Mouse (Mus musculus) midbrain, embryonic 14.5 days (tissue): ENCODE results near the gene Epha8. TPM values are rescaled to one million over a fixed set of nuclear protein-coding genes. Genes with fewer than 3 reads are reported as not detected.

Experiments used
- ATAC-seq: fragments of 200-750 bp; cut with Nextera tagmentation; 2 replicates; pipeline ENCODE4 v1.8.0; 2017; ENCODE audit warnings: moderate number of reproducible peaks, moderate library complexity; ENCODE audit not compliant: low FRiP score, low TSS enrichment
- DNase-seq: peaks from one replicate; pipeline ENCODE4 v3.0.0-alpha.2; 2015
- H3K27ac ChIP-seq: fragments of 300-500 bp; sonication (generic); replicated peaks from 2 replicates; pipeline ENCODE4 v1.5.1; 2014; ENCODE audit warnings: mild to moderate bottlenecking, low read depth, low read length, moderate library complexity
- H3K27me3 ChIP-seq: fragments of 300-500 bp; sonication (generic); 2 replicates; pipeline ENCODE4 v1.6.1; 2014; ENCODE audit warnings: low read length, control low read depth, mixed read lengths; ENCODE audit not compliant: control insufficient read depth, insufficient read depth
- H3K36me3 ChIP-seq: fragments of 300-500 bp; sonication (generic); 2 replicates; pipeline ENCODE4 v1.6.1; 2014; ENCODE audit warnings: low read length, control low read depth; ENCODE audit not compliant: control insufficient read depth, insufficient read depth
- H3K4me1 ChIP-seq: fragments of 300-500 bp; sonication (generic); 2 replicates; pipeline ENCODE4 v1.6.1; 2014; ENCODE audit warnings: mild to moderate bottlenecking, antibody characterized with exemption, low read length, control low read depth; ENCODE audit not compliant: control insufficient read depth, insufficient read depth
- H3K4me2 ChIP-seq: fragments of 300-500 bp; sonication (generic); 2 replicates; pipeline ENCODE4 v1.6.1; 2014; ENCODE audit warnings: mild to moderate bottlenecking, low read length, moderate library complexity
- H3K4me3 ChIP-seq: fragments of 300-500 bp; sonication (generic); replicated peaks from 2 replicates; pipeline ENCODE4 v1.5.1; 2014; ENCODE audit warnings: low read depth, low read length
- H3K9ac ChIP-seq: fragments of 300-500 bp; sonication (generic); replicated peaks from 2 replicates; pipeline ENCODE4 v1.6.1; 2014; ENCODE audit warnings: mild to moderate bottlenecking, low read length, moderate library complexity
- H3K9me3 ChIP-seq: fragments of 300-500 bp; sonication (generic); 2 replicates; pipeline ENCODE4 v1.6.1; 2016; ENCODE audit warnings: low read length, control low read depth, mixed read lengths; ENCODE audit not compliant: control insufficient read depth
- WGBS: fragments of 180-500 bp; shearing (Covaris S2); extraction: QIAGEN DNeasy Blood & Tissue Kit; methylation state at CpG from one replicate; pipeline ENCODE4 v1.1.7; 2014; 5-methylcytosine and 5-hydroxymethylcytosine counted together
- polyA plus RNA-seq: library from polyadenylated mRNA; unstranded; fragments of >200 nt; fragmentation: Nextera tagmentation; extraction: Ambion mirVana; gene quantifications from 2 replicates; pipeline ENCODE4 v1.2.1, GENCODE M21; 2014

The Epha8 gene
- polyA plus RNA-seq, 1 experiment from 2014 or later, result 18.5 TPM

DNA sequence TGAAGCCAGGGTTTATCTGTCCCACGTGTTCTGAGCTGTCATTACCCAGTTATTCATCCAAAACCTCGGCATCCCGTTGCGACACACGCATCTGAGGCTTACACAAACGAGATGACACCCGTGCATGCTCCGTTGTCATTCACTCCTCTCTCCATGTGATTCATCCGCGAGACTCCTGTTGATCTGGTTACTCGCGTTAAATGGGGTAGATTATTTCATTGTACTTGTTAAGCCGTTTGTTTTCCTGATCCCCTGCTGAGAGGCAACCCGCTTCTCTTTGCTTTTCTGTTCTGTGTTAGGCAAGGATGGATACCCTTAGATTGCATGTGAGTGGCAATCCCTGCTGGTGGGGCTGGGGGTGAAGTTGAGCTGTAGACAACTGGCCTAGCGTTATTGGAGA lies 30.8 kb downstream of the Epha8 start:
- WGBS, result 2% methylated on average over 15 of the region's 15 CpGs
- no peak for ATAC-seq
- peak; percentile 58 for DNase-seq

DNA sequence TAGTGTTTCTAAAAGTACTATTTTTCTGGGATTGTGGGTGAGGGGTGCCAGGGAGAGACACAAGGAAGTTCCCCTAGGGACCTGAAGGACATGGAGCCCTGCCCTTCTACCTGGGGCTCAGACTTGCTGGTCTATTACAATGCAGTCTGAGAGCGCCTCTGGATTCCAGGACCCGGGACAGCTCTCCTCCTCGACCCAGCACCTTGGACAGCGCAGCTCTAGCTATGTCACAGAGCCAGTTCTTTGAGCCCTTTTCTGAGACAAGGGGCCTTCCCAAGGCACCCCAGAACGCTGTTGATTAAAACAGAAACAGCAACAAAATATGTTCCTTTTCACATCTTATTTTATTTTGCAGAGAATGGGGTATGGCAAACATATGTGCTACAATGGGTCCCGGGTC lies 32.1 kb downstream of the Epha8 start:
- no peak overlapping the region for H3K4me2 ChIP-seq
- 0 out of 2 replicates have a peak, but pooled peaks cover 5% of the 10 kb centered on the region for H3K4me1 ChIP-seq
- H3K27ac ChIP-seq, result no peak overlapping the region
- 4% methylated on average over 6 of the region's 6 CpGs for WGBS
- no peak overlapping the region for H3K9ac ChIP-seq
- no peak for ATAC-seq
- no peaks in the 10 kb centered on the region for H3K36me3 ChIP-seq
- H3K4me3 ChIP-seq, result no peak overlapping the region
- peak; percentile 69 for DNase-seq
- peaks cover 22% of the 10 kb centered on the region for H3K27me3 ChIP-seq
- no peaks in the 10 kb centered on the region for H3K9me3 ChIP-seq

More for the DNA sequence above, 30.8 kb downstream of the Epha8 start:
- Histone ChIP-seq H3K27ac (no peak overlapping the region), H3K4me1 (0 out of 2 replicates have a peak, but pooled peaks cover 5% of the 10 kb centered on the region), H3K27me3 (peaks cover 22% of the 10 kb centered on the region), H3K9me3 (no peaks in the 10 kb centered on the region), H3K9ac (no peak overlapping the region), H3K36me3 (no peaks in the 10 kb centered on the region), H3K4me2 (no peak overlapping the region), H3K4me3 (no peak overlapping the region)

DNA sequence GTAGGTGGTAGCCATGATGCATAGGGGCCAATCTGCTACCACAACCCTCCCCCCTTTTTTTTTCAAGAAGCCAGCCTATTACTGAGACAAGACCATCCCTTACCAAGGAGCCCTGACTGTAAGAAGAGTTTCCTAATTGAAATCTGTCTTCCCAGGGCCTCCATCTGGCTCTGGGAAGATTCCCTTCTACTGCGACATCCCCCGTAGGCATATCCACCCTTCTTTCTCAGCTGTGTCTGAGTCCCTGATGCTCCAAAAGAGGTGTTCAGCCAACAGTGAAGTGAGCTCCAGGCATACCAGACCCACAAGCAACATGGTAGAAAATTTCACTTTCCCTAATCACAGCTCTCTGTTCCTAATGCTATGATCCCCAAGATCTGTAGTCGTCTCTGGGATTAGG lies 37.1 kb downstream of the Epha8 start:
- Histone ChIP-seq H3K4me3 (no peak overlapping the region), H3K9ac (no peak overlapping the region), H3K4me1 (peaks cover 12% of the 10 kb centered on the region), H3K4me2 (no peak overlapping the region), H3K27ac (no peak overlapping the region), H3K9me3 (no peaks in the 10 kb centered on the region), H3K27me3 (peaks cover 2% of the 10 kb centered on the region; the same call in 1 of the 2 replicates), H3K36me3 (no peaks in the 10 kb centered on the region)
- DNase-seq, result no peak
- WGBS, result 82% methylated on average over 3 of the region's 3 CpGs
- no peak for ATAC-seq

DNA sequence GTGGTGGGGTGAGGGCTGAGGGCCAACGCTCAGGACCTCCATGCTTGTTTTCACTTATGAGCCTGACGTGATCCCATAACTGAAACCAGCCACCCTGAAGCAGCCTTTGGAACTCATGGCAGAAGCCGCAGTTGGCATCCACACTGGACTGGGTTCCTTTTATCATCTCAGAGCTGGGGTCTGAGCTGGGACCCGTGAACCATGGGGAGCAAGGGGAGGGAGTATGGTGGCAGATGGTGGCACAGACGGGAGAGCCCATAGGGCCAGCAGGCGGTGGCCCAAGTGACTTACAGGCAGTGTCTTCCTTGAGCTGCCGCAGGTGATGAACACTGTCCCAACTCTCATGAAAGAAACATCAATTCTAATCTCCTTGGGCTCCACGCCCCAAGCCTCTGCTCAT lies 37.8 kb downstream of the Epha8 start:
- no peak overlapping the region for H3K27ac ChIP-seq
- H3K27me3 ChIP-seq, result no peaks in the 10 kb centered on the region; the same call in 1 of the 2 replicates
- H3K9me3 ChIP-seq, result no peaks in the 10 kb centered on the region
- H3K9ac ChIP-seq, result no peak overlapping the region
- DNase-seq (no peak), ATAC-seq (no peak)
- H3K4me2 ChIP-seq, result no peak overlapping the region
- H3K4me1 ChIP-seq, result peaks cover 12% of the 10 kb centered on the region
- no peaks in the 10 kb centered on the region for H3K36me3 ChIP-seq
- 75% methylated on average over 8 of the region's 8 CpGs for WGBS
- no peak overlapping the region for H3K4me3 ChIP-seq

DNA sequence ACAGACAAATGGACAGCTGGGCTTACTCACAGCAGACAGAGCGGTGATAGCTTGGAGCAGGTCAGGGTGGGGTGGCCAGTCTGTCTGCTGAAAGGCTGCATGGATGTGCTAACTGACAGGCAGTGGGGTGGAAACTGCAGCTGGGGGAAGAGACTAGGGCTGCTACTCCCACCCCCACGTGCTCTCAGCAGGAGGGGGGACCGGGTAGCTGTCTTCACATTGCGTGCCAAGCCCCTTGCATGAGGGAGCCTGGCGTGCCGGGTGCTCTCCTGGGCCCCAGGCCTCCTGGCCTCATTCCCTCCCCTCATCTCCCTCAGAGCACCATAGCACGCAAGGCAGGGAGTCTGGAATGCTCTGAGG lies 39.5 kb downstream of the Epha8 start:
- no peak overlapping the region for H3K4me2 ChIP-seq
- H3K27ac ChIP-seq, result 0 out of 2 replicates have a peak overlapping the region, but pooled peaks have one; percentile 17
- H3K4me1 ChIP-seq, result peaks cover 22% of the 10 kb centered on the region
- WGBS, result 35% methylated on average over 7 of the region's 7 CpGs
- no peaks in the 10 kb centered on the region; the same call in 1 of the 2 replicates for H3K27me3 ChIP-seq
- no peak for DNase-seq
- no peak overlapping the region for H3K9ac ChIP-seq
- no peaks in the 10 kb centered on the region for H3K36me3 ChIP-seq
- no peak overlapping the region for H3K4me3 ChIP-seq
- no peaks in the 10 kb centered on the region for H3K9me3 ChIP-seq
- ATAC-seq, result no peak

DNA sequence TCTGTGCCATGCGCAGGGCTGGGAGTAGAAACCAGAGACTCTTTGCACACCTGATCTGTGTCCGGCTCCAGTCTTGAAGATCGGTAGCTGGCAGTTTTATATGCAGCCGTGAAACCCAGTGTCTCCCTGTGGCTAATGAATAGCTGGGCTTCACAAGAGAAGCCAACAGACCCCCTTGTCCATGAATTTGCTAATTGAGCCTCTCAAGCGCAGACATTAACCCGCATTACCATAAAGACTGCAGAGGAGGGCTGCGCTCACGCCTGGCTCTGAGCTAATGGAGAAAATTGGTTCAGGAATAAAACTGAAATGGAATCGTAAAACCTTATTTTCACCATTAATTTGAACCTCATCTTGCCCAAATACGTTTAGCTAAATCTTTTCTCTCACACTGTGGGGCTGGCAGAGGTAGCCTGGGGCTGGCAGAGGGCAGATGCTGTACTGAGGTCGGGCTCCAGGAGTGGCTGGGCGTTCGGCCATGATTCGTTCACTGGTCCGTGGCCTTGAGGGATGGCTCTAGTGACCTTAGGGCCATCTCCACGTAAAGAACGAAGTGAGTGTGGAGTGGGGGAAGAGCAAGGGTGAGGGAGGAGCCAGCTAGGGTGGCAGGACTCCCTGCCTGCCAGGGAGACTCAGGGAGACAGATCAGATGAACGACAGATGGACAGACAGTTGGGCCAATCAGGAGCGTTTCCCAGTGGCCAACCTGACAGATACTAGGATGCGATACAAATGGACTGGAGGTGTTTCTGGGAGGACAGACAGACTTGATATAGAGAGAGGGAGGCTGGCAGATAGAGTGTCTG lies 40.1 kb downstream of the Epha8 start:
- no peaks in the 10 kb centered on the region; the same call in 1 of the 2 replicates for H3K27me3 ChIP-seq
- 45% methylated on average over 20 of the region's 20 CpGs for WGBS
- peak; percentile 53 for DNase-seq
- peaks cover 27% of the 10 kb centered on the region for H3K4me1 ChIP-seq
- H3K4me3 ChIP-seq, result no peak overlapping the region
- H3K9ac ChIP-seq, result no peak overlapping the region
- H3K9me3 ChIP-seq, result no peaks in the 10 kb centered on the region
- ATAC-seq, result no peak
- H3K27ac ChIP-seq, result peak overlapping the region; percentile 50
- no peak overlapping the region for H3K4me2 ChIP-seq
- H3K36me3 ChIP-seq, result no peaks in the 10 kb centered on the region

DNA sequence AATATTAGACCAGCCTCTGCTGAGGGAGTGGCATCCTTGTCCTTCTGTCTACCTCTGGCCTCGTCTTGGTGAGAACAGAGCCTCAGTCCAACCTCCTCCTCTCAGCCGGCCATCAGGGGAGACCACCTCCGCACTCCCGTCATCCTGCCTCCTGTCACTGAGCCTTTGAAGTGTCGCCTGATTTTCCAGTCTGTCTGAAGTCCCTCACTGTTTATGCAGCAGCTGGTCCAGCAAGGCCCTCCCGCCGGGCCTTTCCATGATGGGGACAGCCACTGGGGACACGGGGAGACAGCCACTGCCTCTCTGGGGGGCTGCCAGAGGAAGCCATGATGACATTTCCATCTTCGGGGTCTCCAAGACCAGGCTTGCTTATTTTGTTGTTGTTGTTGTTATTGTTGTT lies 43.8 kb downstream of the Epha8 start:
- DNase-seq (peak; percentile 62), ATAC-seq (no peak)
- Histone ChIP-seq H3K4me1 (peaks cover 35% of the 10 kb centered on the region), H3K36me3 (no peaks in the 10 kb centered on the region), H3K27me3 (peaks cover 11% of the 10 kb centered on the region; the same call in 1 of the 2 replicates), H3K9me3 (no peaks in the 10 kb centered on the region), H3K9ac (no peak overlapping the region), H3K4me2 (0 out of 2 replicates have a peak overlapping the region, but pooled peaks have one; percentile 20), H3K4me3 (no peak overlapping the region), H3K27ac (peak overlapping the region; percentile 70)
- WGBS, result 4% methylated on average over 9 of the region's 9 CpGs

DNA sequence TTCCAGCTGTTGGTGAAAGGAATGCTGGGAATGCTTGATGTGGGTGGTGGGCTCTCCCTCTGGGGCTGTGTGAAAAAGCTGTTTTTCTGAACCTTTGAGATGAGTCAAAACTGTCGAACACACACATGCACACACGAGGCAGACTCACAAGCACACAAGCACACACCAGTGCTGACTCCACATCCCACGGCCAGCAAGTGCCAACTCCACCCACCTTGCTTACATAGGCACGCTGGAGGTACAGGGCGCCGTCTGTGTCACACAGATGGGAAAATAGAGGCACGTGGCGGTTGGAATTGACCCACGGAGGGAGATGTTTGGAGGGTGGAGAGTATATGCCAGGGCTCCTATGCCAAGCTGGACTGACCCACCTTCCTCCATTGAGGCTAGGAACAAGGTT lies 44.8 kb downstream of the Epha8 start:
- Histone ChIP-seq H3K4me1 (peaks cover 26% of the 10 kb centered on the region), H3K9me3 (no peaks in the 10 kb centered on the region), H3K36me3 (no peaks in the 10 kb centered on the region), H3K27ac (peak overlapping the region; percentile 70), H3K4me3 (no peak overlapping the region), H3K9ac (no peak overlapping the region), H3K27me3 (peaks cover 14% of the 10 kb centered on the region; the same call in 1 of the 2 replicates), H3K4me2 (peak overlapping the region; percentile 32)
- no peak for DNase-seq
- 35% methylated on average over 9 of the region's 9 CpGs for WGBS
- no peak for ATAC-seq

DNA sequence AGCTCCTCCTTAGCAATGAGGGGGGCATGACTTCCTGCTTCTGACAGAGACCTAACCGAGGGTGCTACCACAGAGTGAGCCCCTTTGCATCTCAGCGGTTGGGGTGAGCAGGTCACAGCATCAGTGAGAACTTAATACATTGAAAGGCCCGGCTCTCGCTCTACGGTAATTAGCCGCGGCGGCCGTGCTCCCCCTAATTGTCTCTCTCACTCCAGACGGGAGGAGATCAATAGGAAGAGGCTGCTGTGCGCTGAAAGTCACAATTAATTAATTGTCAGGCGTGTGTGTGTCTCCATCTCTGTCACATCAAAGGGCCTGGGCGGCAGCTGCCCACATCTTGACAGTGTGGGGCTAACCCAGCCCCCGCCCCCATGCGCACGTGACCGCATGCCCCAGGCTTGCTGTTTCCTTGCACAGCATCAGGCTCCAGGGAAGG lies 45.4 kb downstream of the Epha8 start:
- Histone ChIP-seq H3K36me3 (no peaks in the 10 kb centered on the region), H3K4me2 (peak overlapping the region; percentile 32), H3K4me3 (no peak overlapping the region), H3K27me3 (peaks cover 19% of the 10 kb centered on the region; the same call in 1 of the 2 replicates), H3K9ac (no peak overlapping the region), H3K4me1 (peaks cover 23% of the 10 kb centered on the region), H3K27ac (peak overlapping the region; percentile 70), H3K9me3 (no peaks in the 10 kb centered on the region)
- ATAC-seq (peak; percentile 78), DNase-seq (peak; percentile 80)
- WGBS, result 2% methylated on average over 17 of the region's 17 CpGs
